Mouse (Mus musculus) MEL (cell line): ENCODE data around the gene Ciart. TPM values are rescaled to one million over a fixed set of nuclear protein-coding genes. Genes with fewer than 3 reads are reported as not detected.
A peak's percentile ranks its signal among the peaks of the same experiment; 100 is the strongest.

Experiments used
- DNase-seq: peaks from one replicate; pipeline ENCODE4 v3.0.0; 2011; ENCODE audit warnings: low read depth, low spot score
- H3K27ac ChIP-seq: 2 replicates; pipeline ENCODE4 v1.5.1; 2012; ENCODE audit warnings: low read depth, mild to moderate bottlenecking, control low read depth, low read length, moderate library complexity; ENCODE audit not compliant: control insufficient read depth
- H3K27me3 ChIP-seq, 2 experiments: fragments of 150-350 bp in 1 of 2; sonication (generic) in 1 of 2; 2 replicates each; pipeline ENCODE4 v1.6.1; 2012; ENCODE audit warnings: low read length in 2 of 2, mild to moderate bottlenecking in 2 of 2, improper control_type of control experiment in 1 of 2, moderate library complexity in 1 of 2; ENCODE audit not compliant: insufficient read depth in 2 of 2, control insufficient read depth in 1 of 2
- H3K36me3 ChIP-seq, 2 experiments: 2 replicates each; pipeline ENCODE4 v1.6.1; 2012 to 2014; ENCODE audit warnings: low read length in 2 of 2, improper control_type of control experiment in 1 of 2, inconsistent platforms in 1 of 2, mild to moderate bottlenecking in 1 of 2; ENCODE audit not compliant: insufficient read depth in 2 of 2, control insufficient read depth in 1 of 2
- H3K4me1 ChIP-seq, 2 experiments: fragments of 150-350 bp in 1 of 2; sonication (generic) in 1 of 2; 2 replicates each; pipeline ENCODE4 v1.6.1; 2012; ENCODE audit warnings: low read length in 2 of 2, improper control_type of control experiment in 1 of 2, mild to moderate bottlenecking in 1 of 2; ENCODE audit not compliant: insufficient read depth in 2 of 2, control insufficient read depth in 1 of 2
- H3K4me3 ChIP-seq, 2 experiments: fragments of 150-350 bp in 1 of 2; sonication (generic) in 1 of 2; 2 replicates each; pipeline ENCODE4 v1.5.1; 2012; ENCODE audit warnings: low read depth in 2 of 2, low read length in 2 of 2, mild to moderate bottlenecking in 2 of 2, moderate library complexity in 2 of 2, control low read depth in 1 of 2, improper control_type of control experiment in 1 of 2; ENCODE audit not compliant: control insufficient read depth in 1 of 2, insufficient read depth in 1 of 2
- H3K79me2 ChIP-seq: 2 replicates; pipeline ENCODE4 v1.6.1; 2012; ENCODE audit warnings: mild to moderate bottlenecking, low read length, moderate library complexity; ENCODE audit not compliant: control insufficient read depth, poor library complexity, insufficient read depth
- H3K9ac ChIP-seq: 2 replicates; pipeline ENCODE4 v1.6.1; 2012; ENCODE audit warnings: low read depth, mild to moderate bottlenecking, control low read depth, low read length, moderate library complexity; ENCODE audit not compliant: control insufficient read depth, poor library complexity, severe bottlenecking
- H3K9me3 ChIP-seq: fragments of 150-350 bp; sonication (generic); replicated peaks from 2 replicates; pipeline ENCODE4 v1.6.1; 2012; ENCODE audit warnings: mild to moderate bottlenecking, low read length, improper control_type of control experiment, moderate library complexity; ENCODE audit not compliant: insufficient read depth
- BHLHE40 ChIP-seq: IDR thresholded peaks from 2 replicates; pipeline ENCODE4 v1.6.1; 2012; ENCODE audit warnings: low read depth, mild to moderate bottlenecking, inconsistent platforms, low read length, improper control_type of control experiment, borderline replicate concordance
- CHD2 ChIP-seq: IDR thresholded peaks from 2 replicates; pipeline ENCODE4 v1.6.1; 2011; ENCODE audit warnings: low read length, improper control_type of control experiment
- CTCF ChIP-seq, 3 experiments: IDR thresholded peaks in 2 of 3; conservative IDR thresholded peaks in 1 of 3; 2 replicates each; pipeline ENCODE4 v1.5.1; 2011 to 2012; ENCODE audit warnings: low read length in 3 of 3, low read depth in 2 of 3, mild to moderate bottlenecking in 2 of 3, improper control_type of control experiment in 1 of 3, inconsistent platforms in 1 of 3, mixed read lengths in 1 of 3, moderate library complexity in 1 of 3; ENCODE audit not compliant: control insufficient read depth in 1 of 3, insufficient read depth in 1 of 3, poor library complexity in 1 of 3, severe bottlenecking in 1 of 3
- EP300 ChIP-seq, 2 experiments: IDR thresholded peaks; 2 replicates each; pipeline ENCODE4 v1.6.1; 2011; ENCODE audit warnings: improper control_type of control experiment in 2 of 2, low read length in 2 of 2, low read depth in 1 of 2, mild to moderate bottlenecking in 1 of 2
- ETS1 ChIP-seq: IDR thresholded peaks from 2 replicates; pipeline ENCODE4 v1.6.1; 2012; ENCODE audit warnings: low read depth, mild to moderate bottlenecking, inconsistent platforms, low read length, improper control_type of control experiment, moderate library complexity
- HCFC1 ChIP-seq: IDR thresholded peaks from 2 replicates; pipeline ENCODE4 v1.6.1; 2012; ENCODE audit warnings: low read depth, mild to moderate bottlenecking, inconsistent platforms, low read length, improper control_type of control experiment, moderate library complexity
- JUND ChIP-seq: IDR thresholded peaks from 2 replicates; pipeline ENCODE4 v1.6.1; 2011; ENCODE audit warnings: low read depth, mild to moderate bottlenecking, improper control_type of control experiment, low read length
- MAX ChIP-seq: IDR thresholded peaks from 2 replicates; pipeline ENCODE4 v1.6.1; 2011; ENCODE audit warnings: low read length, improper control_type of control experiment
- MAZ ChIP-seq: IDR thresholded peaks from 2 replicates; pipeline ENCODE4 v1.6.1; 2012; ENCODE audit warnings: low read depth, mild to moderate bottlenecking, inconsistent platforms, low read length, improper control_type of control experiment
- MXI1 ChIP-seq: IDR thresholded peaks from 2 replicates; pipeline ENCODE4 v1.6.1; 2011; ENCODE audit warnings: mild to moderate bottlenecking, low read depth, low read length, improper control_type of control experiment
- MYB ChIP-seq: IDR thresholded peaks from 2 replicates; pipeline ENCODE4 v1.6.1; 2011; ENCODE audit warnings: mild to moderate bottlenecking, low read depth, low read length, improper control_type of control experiment
- MYC ChIP-seq: IDR thresholded peaks from 2 replicates; pipeline ENCODE4 v1.6.1; 2011; ENCODE audit warnings: low read depth, mild to moderate bottlenecking, low read length, improper control_type of control experiment, moderate library complexity
- NELFE ChIP-seq: IDR thresholded peaks from 2 replicates; pipeline ENCODE4 v1.6.1; 2011; ENCODE audit warnings: low read depth, low read length, improper control_type of control experiment
- NRF1 ChIP-seq: IDR thresholded peaks from 2 replicates; pipeline ENCODE4 v1.6.1; 2014; ENCODE audit warnings: low read depth, mild to moderate bottlenecking, inconsistent platforms, low read length, improper control_type of control experiment, moderate library complexity; ENCODE audit not compliant: poor library complexity, insufficient read depth, severe bottlenecking
- POLR2A ChIP-seq, 2 experiments: IDR thresholded peaks; 2 replicates each; pipeline ENCODE4 v1.6.1; 2011 to 2012; ENCODE audit warnings: low read length in 2 of 2, mild to moderate bottlenecking in 2 of 2, control low read depth in 1 of 2, improper control_type of control experiment in 1 of 2, low read depth in 1 of 2, moderate library complexity in 1 of 2; ENCODE audit not compliant: control insufficient read depth in 1 of 2, insufficient read depth in 1 of 2, poor library complexity in 1 of 2
- POLR2AphosphoS2 ChIP-seq: IDR thresholded peaks from 2 replicates; pipeline ENCODE4 v1.6.1; 2011; ENCODE audit warnings: low read length, improper control_type of control experiment
- SIN3A ChIP-seq: IDR thresholded peaks from 2 replicates; pipeline ENCODE4 v1.6.1; 2012; ENCODE audit warnings: low read length, improper control_type of control experiment, inconsistent platforms
- TBP ChIP-seq: IDR thresholded peaks from 2 replicates; pipeline ENCODE4 v1.8.0; 2011; ENCODE audit warnings: low read depth, low read length, improper control_type of control experiment
- TCF12 ChIP-seq: IDR thresholded peaks from 2 replicates; pipeline ENCODE4 v1.6.1; 2014; ENCODE audit warnings: low read depth, mild to moderate bottlenecking, inconsistent platforms, low read length, improper control_type of control experiment, moderate library complexity
- UBTF ChIP-seq: IDR thresholded peaks from 2 replicates; pipeline ENCODE4 v1.6.1; 2012; ENCODE audit warnings: low read depth, mild to moderate bottlenecking, inconsistent platforms, low read length, improper control_type of control experiment, moderate library complexity, borderline replicate concordance; ENCODE audit not compliant: insufficient read depth
- ZKSCAN1 ChIP-seq: IDR thresholded peaks from 2 replicates; pipeline ENCODE4 v1.6.1; 2012; ENCODE audit warnings: low read depth, mild to moderate bottlenecking, inconsistent platforms, low read length, improper control_type of control experiment, moderate library complexity
- ZMIZ1 ChIP-seq: IDR thresholded peaks from 2 replicates; pipeline ENCODE4 v1.6.1; 2012; ENCODE audit warnings: low read depth, mild to moderate bottlenecking, inconsistent platforms, low read length, improper control_type of control experiment, moderate library complexity
- polyA plus RNA-seq, 2 experiments: library from polyadenylated mRNA; stranded (reverse) in 1 of 2; unstranded in 1 of 2; fragments of >175 nt in 1 of 2; fragments of >200 nt in 1 of 2; gene quantifications; 2 replicates each; pipeline versions ENCODE4 v1.2.1 to v1.2.4; 2012; ENCODE audit warnings: low replicate concordance in 2 of 2, low read depth in 1 of 2; ENCODE audit not compliant: insufficient read length in 2 of 2, insufficient read depth in 1 of 2, missing spikeins in 1 of 2
- total RNA-seq: library from RNA; depleted of rRNA; stranded (reverse); fragments of 300-350 nt; gene quantifications from 2 replicates; pipeline ENCODE4 v1.2.3, GENCODE M21; 2012

Ciart gene
- total and polyA plus RNA-seq, 3 experiments, result 4.9 to 23.8 TPM; not detected in 1

- TF ChIP-seq POLR2A (IDR thresholded peaks at IDR 0.05; ENCODE audit: control insufficient read depth in 1 of 2, insufficient read depth in 1 of 2, low read depth in 1 of 2, low read length in 2 of 2, poor library complexity in 1 of 2) (0 out of 4 replicates have a peak, but pooled peaks of 1 of the 2 experiments have one; percentile 43), TCF12 (peak; percentile 84)
Observed at GRCm38 (mm10) chr3:95892066-95893052, 10.3 kb upstream of the Ciart start (continued).

- Histone ChIP-seq H3K4me1 (peaks cover 12 to 20% of the 10 kb centered on the region in 2 experiments), H3K4me3 (peak within 1 kb of the TSS; percentile 59 to 82)
- DNase-seq, result peak; percentile 92
Observed at GRCm38 (mm10) chr3:95891211-95892065, 9.4 kb upstream of the Ciart start, which contains the start of gene BC028528. TSS of gene BC028528 (minus strand) at chr3:95892005.

GRCm38 (mm10) chr3:95889664-95890063 lies 7.6 kb upstream of the Ciart start:
- Histone ChIP-seq H3K9me3 (no peaks in the 10 kb centered on the region), H3K36me3 (peaks cover 0 to 16% of the 10 kb centered on the region in 2 experiments; a peak in 2 of 4 replicates), H3K9ac (no peak overlapping the region), H3K27me3 (no peaks in the 10 kb centered on the region), H3K79me2 (peaks cover 7% of the 10 kb centered on the region), H3K4me1 (peaks cover 12 to 15% of the 10 kb centered on the region in 2 experiments), H3K27ac (no peak overlapping the region), H3K4me3 (no peak overlapping the region)
- no peak for DNase-seq
- TF ChIP-seq JUND (no peak), ZKSCAN1 (no peak), ZMIZ1 (no peak), CHD2 (no peak), NRF1 (no peak), TCF12 (no peak)

More at GRCm38 (mm10) chr3:95891211-95892065, 9.4 kb upstream of the Ciart start, which contains the start of gene BC028528:
- Histone ChIP-seq H3K27me3 (no peaks in the 10 kb centered on the region), H3K9ac (peak within 1 kb of the TSS; percentile 66), H3K27ac (peak within 1 kb of the TSS; percentile 79)
- TF ChIP-seq CTCF (IDR thresholded peaks at IDR 0.05 in 2 of 3, conservative IDR thresholded peaks at IDR 0.05 in 1 of 3; ENCODE audit: control insufficient read depth in 1 of 3, insufficient read depth in 1 of 3, low read depth in 2 of 3, low read length in 3 of 3, poor library complexity in 1 of 3, severe bottlenecking in 1 of 3) (no peak), MYB (no peak), BHLHE40 (0 out of 2 replicates have a peak, but pooled peaks have one; percentile 35), POLR2AphosphoS2 (no peak), NELFE (peak; percentile 59; the same call in 1 of the 2 replicates), POLR2A (IDR thresholded peaks at IDR 0.05; ENCODE audit: control insufficient read depth in 1 of 2, insufficient read depth in 1 of 2, low read depth in 1 of 2, low read length in 2 of 2, poor library complexity in 1 of 2) (peak in 1 of 2 experiments; percentile 69; a peak in 2 of 4 replicates), MXI1 (peak; percentile 37), MAZ (peak; percentile 68; the same call in 1 of the 2 replicates), MYC (peak; percentile 39; the same call in 1 of the 2 replicates), NRF1 (no peak), UBTF (0 out of 2 replicates have a peak, but pooled peaks have one; percentile 54), TCF12 (no peak), ETS1 (0 out of 2 replicates have a peak, but pooled peaks have one; percentile 51), MAX (peak; percentile 65; the same call in 1 of the 2 replicates), HCFC1 (peak; percentile 53; the same call in 1 of the 2 replicates), TBP (peak; percentile 79; the same call in 1 of the 2 replicates), JUND (0 out of 2 replicates have a peak, but pooled peaks have one; percentile 21), SIN3A (no peak; the same call in none of the 2 replicates), EP300 (IDR thresholded peaks at IDR 0.05; ENCODE audit: low read depth in 1 of 2, low read length in 2 of 2) (no peak; a peak in 1 of 4 replicates), ZMIZ1 (no peak)
- TF ChIP-seq, all 39 proteins: peak for 12
- Histone ChIP-seq H3K79me2 (peaks cover 11% of the 10 kb centered on the region), H3K36me3 (peaks cover 0 to 16% of the 10 kb centered on the region in 2 experiments; a peak in 2 of 4 replicates), H3K9me3 (no peaks in the 10 kb centered on the region)
